ENCODE assay signal across 8 mouse cellular contexts in the genomic region with DNA sequence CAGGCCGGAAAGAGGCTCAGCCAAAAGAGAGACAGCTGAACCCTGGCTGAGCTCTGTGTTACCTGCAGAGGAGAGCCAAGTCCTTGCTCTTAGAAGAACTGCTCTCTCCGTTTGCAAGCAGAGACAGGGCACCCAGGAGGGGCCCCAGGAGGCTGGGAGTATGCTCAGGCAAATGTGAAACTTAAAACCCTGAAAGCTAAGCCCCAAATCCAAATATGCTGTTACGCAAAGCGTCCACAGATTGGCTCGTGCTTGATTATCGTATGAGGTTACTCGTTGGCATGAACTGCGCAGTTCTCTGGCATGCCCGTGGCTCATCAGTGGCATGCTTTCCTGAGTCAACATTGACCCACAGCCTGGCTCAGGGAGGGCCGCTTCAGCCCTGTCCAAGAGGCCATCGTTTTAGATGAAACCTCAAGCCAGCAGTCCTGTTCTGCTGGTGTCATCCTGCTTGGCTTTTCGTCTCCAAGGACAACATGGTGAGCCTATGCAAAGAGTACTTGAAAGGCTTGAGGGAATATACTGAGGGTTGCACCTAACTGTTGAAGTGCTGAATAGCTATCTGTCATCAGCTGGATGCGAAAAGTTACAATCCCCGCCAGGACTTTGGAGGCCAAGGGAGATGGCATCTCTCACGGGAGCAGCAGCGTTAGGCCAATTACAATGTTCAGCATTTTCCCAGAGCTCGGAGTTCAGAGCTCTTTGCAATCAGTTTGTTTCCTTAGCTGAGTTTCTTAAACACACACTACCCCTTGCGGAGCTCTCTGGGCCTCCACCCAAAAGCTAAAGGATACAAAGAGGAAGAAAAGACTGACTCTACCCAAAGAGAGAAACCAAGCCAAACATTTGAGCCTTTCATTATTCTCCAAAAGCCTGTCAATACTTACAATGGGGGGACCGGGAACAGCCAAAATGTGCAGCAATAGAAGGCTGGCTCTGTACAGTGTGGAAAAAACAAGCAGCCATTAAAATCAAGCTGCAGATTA.
A peak's percentile ranks its signal among the peaks of the same experiment; 100 is the strongest.
DNase-seq lines count a peak whose midpoint lies in the region; ATAC-seq and TF ChIP-seq lines count a peak whose summit lies in the region.

No protein-coding gene starts in this region.

- no peak for TF ChIP-seq EP300 in liver, postnatal 0 days (IDR thresholded peaks at IDR 0.05; ENCODE audit: low read depth)

- no peak for TF ChIP-seq CTCF in liver, postnatal 0 days (IDR thresholded peaks at IDR 0.05; ENCODE audit: low read depth)

- H3K27ac ChIP-seq in hindbrain, embryonic 10.5 days = peak overlapping the region; percentile 40
- no peak overlapping the region for H3K27ac ChIP-seq in hindbrain, embryonic 11.5 days (ENCODE audit: low read depth, low read length)
- no peak overlapping the region for H3K27ac ChIP-seq in embryonic facial prominence, embryonic 11.5 days (replicated peaks; ENCODE audit: low read depth, low read length)
- no peak overlapping the region for H3K27ac ChIP-seq in heart, embryonic 15.5 days
- peak overlapping the region; percentile 69 for H3K27ac ChIP-seq in neural tube, embryonic 15.5 days (replicated peaks)
- no peak overlapping the region for H3K27ac ChIP-seq in liver, postnatal 0 days (ENCODE audit: low read depth)

- peaks cover 23% of the 10 kb centered on the region for H3K4me1 ChIP-seq in hindbrain, embryonic 10.5 days (replicated peaks)
- H3K4me1 ChIP-seq in hindbrain, embryonic 11.5 days (replicated peaks; ENCODE audit: control insufficient read depth, insufficient read depth, low read length) = 0 out of 2 replicates have a peak, but pooled peaks cover 3% of the 10 kb centered on the region
- H3K4me1 ChIP-seq in embryonic facial prominence, embryonic 11.5 days (ENCODE audit: control insufficient read depth, insufficient read depth, low read length) = no peaks in the 10 kb centered on the region
- peaks cover 10% of the 10 kb centered on the region for H3K4me1 ChIP-seq in heart, embryonic 15.5 days (replicated peaks)
- peaks cover 8% of the 10 kb centered on the region; the same call in 1 of the 2 replicates for H3K4me1 ChIP-seq in neural tube, embryonic 15.5 days
- no peaks in the 10 kb centered on the region for H3K4me1 ChIP-seq in liver, postnatal 0 days (ENCODE audit: insufficient read depth)

- H3K4me2 ChIP-seq in hindbrain, embryonic 11.5 days (replicated peaks; ENCODE audit: low read depth, low read length) = no peak overlapping the region
- no peak overlapping the region for H3K4me2 ChIP-seq in embryonic facial prominence, embryonic 11.5 days (ENCODE audit: low read depth, low read length)
- H3K4me2 ChIP-seq in heart, embryonic 15.5 days = peak overlapping the region; percentile 26
- no peak overlapping the region for H3K4me2 ChIP-seq in neural tube, embryonic 15.5 days
- H3K4me2 ChIP-seq in liver, postnatal 0 days (ENCODE audit: low read depth, low read length) = no peak overlapping the region

- H3K36me3 ChIP-seq in hindbrain, embryonic 10.5 days = no peaks in the 10 kb centered on the region
- H3K36me3 ChIP-seq in hindbrain, embryonic 11.5 days (ENCODE audit: control insufficient read depth, insufficient read depth, low read length) = no peaks in the 10 kb centered on the region
- no peaks in the 10 kb centered on the region for H3K36me3 ChIP-seq in embryonic facial prominence, embryonic 11.5 days (replicated peaks; ENCODE audit: control insufficient read depth, insufficient read depth, low read depth, low read length)
- no peaks in the 10 kb centered on the region for H3K36me3 ChIP-seq in heart, embryonic 15.5 days
- no peaks in the 10 kb centered on the region for H3K36me3 ChIP-seq in neural tube, embryonic 15.5 days
- H3K36me3 ChIP-seq in liver, postnatal 0 days (replicated peaks; ENCODE audit: insufficient read depth, low read length) = no peaks in the 10 kb centered on the region

- no peak overlapping the region for H3K9ac ChIP-seq in hindbrain, embryonic 11.5 days (ENCODE audit: low read depth, low read length)
- H3K9ac ChIP-seq in embryonic facial prominence, embryonic 11.5 days (replicated peaks; ENCODE audit: low read length) = no peak overlapping the region
- H3K9ac ChIP-seq in heart, embryonic 15.5 days = no peak overlapping the region
- no peak overlapping the region for H3K9ac ChIP-seq in neural tube, embryonic 15.5 days (replicated peaks)
- no peak overlapping the region for H3K9ac ChIP-seq in liver, postnatal 0 days (replicated peaks)

- H3K27me3 ChIP-seq in hindbrain, embryonic 10.5 days (ENCODE audit: insufficient read depth, poor library complexity, severe bottlenecking) = no peaks in the 10 kb centered on the region
- no peaks in the 10 kb centered on the region for H3K27me3 ChIP-seq in hindbrain, embryonic 11.5 days (ENCODE audit: control insufficient read depth, insufficient read depth, low read length)
- no peaks in the 10 kb centered on the region for H3K27me3 ChIP-seq in embryonic facial prominence, embryonic 11.5 days (ENCODE audit: control insufficient read depth, insufficient read depth, low read length)
- H3K27me3 ChIP-seq in heart, embryonic 15.5 days = peaks cover 44% of the 10 kb centered on the region
- no peaks in the 10 kb centered on the region for H3K27me3 ChIP-seq in neural tube, embryonic 15.5 days (replicated peaks)
- H3K27me3 ChIP-seq in liver, postnatal 0 days (ENCODE audit: insufficient read depth, low read length) = no peaks in the 10 kb centered on the region

- no peaks in the 10 kb centered on the region for H3K9me3 ChIP-seq in hindbrain, embryonic 10.5 days
- H3K9me3 ChIP-seq in hindbrain, embryonic 11.5 days (ENCODE audit: control insufficient read depth, low read length) = no peaks in the 10 kb centered on the region
- no peaks in the 10 kb centered on the region for H3K9me3 ChIP-seq in embryonic facial prominence, embryonic 11.5 days (replicated peaks; ENCODE audit: control insufficient read depth, low read length)
- no peaks in the 10 kb centered on the region for H3K9me3 ChIP-seq in heart, embryonic 15.5 days (replicated peaks)
- H3K9me3 ChIP-seq in neural tube, embryonic 15.5 days (replicated peaks) = no peaks in the 10 kb centered on the region; the same call in 1 of the 2 replicates
- H3K9me3 ChIP-seq in liver, postnatal 0 days (ENCODE audit: low read length) = no peaks in the 10 kb centered on the region

- H3K4me3 ChIP-seq in hindbrain, embryonic 10.5 days = no peak overlapping the region
- H3K4me3 ChIP-seq in hindbrain, embryonic 11.5 days (ENCODE audit: low read depth, low read length) = no peak overlapping the region
- H3K4me3 ChIP-seq in embryonic facial prominence, embryonic 11.5 days (ENCODE audit: low read depth, low read length) = no peak overlapping the region
- H3K4me3 ChIP-seq in heart, embryonic 15.5 days = no peak overlapping the region
- H3K4me3 ChIP-seq in neural tube, embryonic 15.5 days (replicated peaks) = no peak overlapping the region
- H3K4me3 ChIP-seq in liver, postnatal 0 days (ENCODE audit: low read depth, low read length) = no peak overlapping the region

- no peak for DNase-seq in hindbrain, embryonic 10.5 days (ENCODE audit: low spot score)
- no peak for DNase-seq in hindbrain, embryonic 11.5 days (ENCODE audit: low spot score)
- peak; percentile 67 for DNase-seq in adipocyte (ENCODE audit: low spot score)
- DNase-seq in embryonic facial prominence, embryonic 11.5 days (ENCODE audit: low spot score) = no peak
- DNase-seq in spleen, postnatal 14 days (ENCODE audit: low spot score in 2 of 2) = no peak
- DNase-seq in liver, postnatal 0 days = no peak

- ATAC-seq in hindbrain, embryonic 11.5 days (ENCODE audit: low FRiP score) = no peak
- 0 out of 2 replicates have a peak, but pooled peaks have one; percentile 25 for ATAC-seq in embryonic facial prominence, embryonic 11.5 days (replicated peaks; ENCODE audit: insufficient number of reproducible peaks, low FRiP score, low TSS enrichment, low read depth)
- ATAC-seq in heart, embryonic 15.5 days (replicated peaks; ENCODE audit: insufficient number of reproducible peaks, insufficient read depth, low FRiP score, low read depth) = no peak
- peak; percentile 48 for ATAC-seq in neural tube, embryonic 15.5 days (ENCODE audit: low FRiP score)
- ATAC-seq in liver, postnatal 0 days = no peak

- WGBS in hindbrain, embryonic 10.5 days = 64% methylated on average over 19 of the region's 19 CpGs
- 60% methylated on average over 19 of the region's 19 CpGs for WGBS in hindbrain, embryonic 11.5 days
- WGBS in embryonic facial prominence, embryonic 11.5 days = 51% methylated on average over 19 of the region's 19 CpGs
- WGBS in heart, embryonic 15.5 days = 47% methylated on average over 19 of the region's 19 CpGs
- WGBS in neural tube, embryonic 15.5 days = 59% methylated on average over 19 of the region's 19 CpGs
- WGBS in liver, postnatal 0 days (ENCODE audit: insufficient replicate concordance) = 71% methylated on average over 19 of the region's 19 CpGs

Comparison
In these comparisons a context has a peak if more than half of its experiments do, and no peak if none do; other contexts are left out.
1. H3K27ac ChIP-seq: peak in hindbrain, embryonic 10.5 days (single experiment) and neural tube, embryonic 15.5 days (single experiment); none in hindbrain, embryonic 11.5 days (single experiment), embryonic facial prominence, embryonic 11.5 days (single experiment), heart, embryonic 15.5 days (single experiment) and liver, postnatal 0 days (single experiment).
2. ATAC-seq: peak in embryonic facial prominence, embryonic 11.5 days (single experiment) and neural tube, embryonic 15.5 days (single experiment); none in hindbrain, embryonic 11.5 days (single experiment), heart, embryonic 15.5 days (single experiment) and liver, postnatal 0 days (single experiment).